Mouse (Mus musculus): ENCODE results near the gene Adamts6.

Gene Adamts6

GRCm38 (mm10) chr13:104460287-104460686 lies 172.7 kb downstream of the Adamts6 start:
- DNase-seq (ENCODE audit: low spot score), result no peak

GRCm38 (mm10) chr13:104468061-104468460 lies 180.4 kb downstream of the Adamts6 start:
- DNase-seq (ENCODE audit: low spot score), result no peak

- DNase-seq (ENCODE audit: low spot score), result no peak
Observed at GRCm38 (mm10) chr13:104476285-104476956, 188.8 kb downstream of the Adamts6 start.

- no peak for DNase-seq (ENCODE audit: low spot score)
Observed at GRCm38 (mm10) chr13:104482426-104483089, 194.9 kb downstream of the Adamts6 start.

GRCm38 (mm10) chr13:104483111-104483722 lies 195.6 kb downstream of the Adamts6 start:
- no peak for DNase-seq (ENCODE audit: low spot score)

GRCm38 (mm10) chr13:104491046-104491811 lies 203.6 kb downstream of the Adamts6 start:
- DNase-seq (ENCODE audit: low spot score), result no peak

GRCm38 (mm10) chr13:104493466-104493993 lies 205.9 kb downstream of the Adamts6 start:
- no peak for DNase-seq (ENCODE audit: low spot score)

- DNase-seq (ENCODE audit: low spot score), result no peak
Observed at GRCm38 (mm10) chr13:104494200-104494873, 206.7 kb downstream of the Adamts6 start.

GRCm38 (mm10) chr13:104497592-104497991 lies 210.0 kb downstream of the Adamts6 start:
- no peak for DNase-seq (ENCODE audit: low spot score)

- DNase-seq (ENCODE audit: low spot score), result no peak
Observed at GRCm38 (mm10) chr13:104498669-104499068, 211.0 kb downstream of the Adamts6 start.

GRCm38 (mm10) chr13:104499116-104500040 lies 211.7 kb downstream of the Adamts6 start:
- no peak for DNase-seq (ENCODE audit: low spot score)

- no peak for DNase-seq (ENCODE audit: low spot score)
Observed at GRCm38 (mm10) chr13:104502406-104502805, 214.8 kb downstream of the Adamts6 start.

GRCm38 (mm10) chr13:104504043-104504442 lies 216.4 kb downstream of the Adamts6 start:
- DNase-seq (ENCODE audit: low spot score), result no peak

GRCm38 (mm10) chr13:104506165-104506875 lies 218.7 kb downstream of the Adamts6 start:
- no peak for DNase-seq (ENCODE audit: low spot score)

- DNase-seq (ENCODE audit: low spot score), result no peak
Observed at GRCm38 (mm10) chr13:104507671-104508070, 220.0 kb downstream of the Adamts6 start.

- DNase-seq (ENCODE audit: low spot score), result no peak
Observed at GRCm38 (mm10) chr13:104509561-104510493, 222.2 kb downstream of the Adamts6 start.

GRCm38 (mm10) chr13:104510766-104511165 lies 223.1 kb downstream of the Adamts6 start:
- no peak for DNase-seq (ENCODE audit: low spot score)

- no peak for DNase-seq (ENCODE audit: low spot score)
Observed at GRCm38 (mm10) chr13:104515054-104515453, 227.4 kb downstream of the Adamts6 start.

- no peak for DNase-seq (ENCODE audit: low spot score)
Observed at GRCm38 (mm10) chr13:104516146-104516545, 228.5 kb downstream of the Adamts6 start.

Data from c-Kit-positive CD71-positive TER-119-positive erythroid progenitor cells, embryonic 14.5 days (primary cell).